Mouse (Mus musculus) neural tube, embryonic 12.5 days (tissue): Measurements from ENCODE around the gene Ube2q2. TPM values are rescaled to one million over a fixed set of nuclear protein-coding genes. Genes with fewer than 3 reads are reported as not detected.

Experiments
- ATAC-seq: fragments of 200-750 bp; cut with Nextera tagmentation; 2 replicates; pipeline ENCODE4 v1.8.0; 2017; ENCODE audit warnings: low read depth, mild to moderate bottlenecking, moderate TSS enrichment, moderate library complexity; ENCODE audit not compliant: low FRiP score
- H3K27ac ChIP-seq: fragments of 300-500 bp; sonication (generic); 2 replicates; pipeline ENCODE4 v1.5.1; 2016
- H3K27me3 ChIP-seq: fragments of 300-500 bp; sonication (generic); replicated peaks from 2 replicates; pipeline ENCODE4 v1.6.1; 2016; ENCODE audit warnings: mild to moderate bottlenecking
- H3K36me3 ChIP-seq: fragments of 300-500 bp; sonication (generic); 2 replicates; pipeline ENCODE4 v1.6.1; 2016; ENCODE audit warnings: mild to moderate bottlenecking
- H3K4me1 ChIP-seq: fragments of 300-500 bp; sonication (generic); 2 replicates; pipeline ENCODE4 v1.6.1; 2016
- H3K4me2 ChIP-seq: fragments of 300-500 bp; sonication (generic); replicated peaks from 2 replicates; pipeline ENCODE4 v1.6.1; 2016; ENCODE audit warnings: mild to moderate bottlenecking
- H3K4me3 ChIP-seq: fragments of 300-500 bp; sonication (generic); 2 replicates; pipeline ENCODE4 v1.5.1; 2016
- H3K9ac ChIP-seq: fragments of 300-500 bp; sonication (generic); 2 replicates; pipeline ENCODE4 v1.6.1; 2016; ENCODE audit warnings: mild to moderate bottlenecking
- H3K9me3 ChIP-seq: fragments of 300-500 bp; sonication (generic); 2 replicates; pipeline ENCODE4 v1.6.1; 2016; ENCODE audit warnings: mild to moderate bottlenecking
- WGBS: fragments of 180-500 bp; shearing (Covaris S2); methylation state at CpG from one replicate; pipeline ENCODE4 v1.1.7; 2016; 5-methylcytosine and 5-hydroxymethylcytosine counted together
- polyA plus RNA-seq: library from polyadenylated mRNA; unstranded; fragments of >200 nt; fragmentation: Nextera tagmentation; extraction: Ambion mirVana; gene quantifications from 2 replicates; pipeline ENCODE4 v1.2.1, GENCODE M21; 2016

The Ube2q2 gene
- polyA plus RNA-seq, 1 experiment from 2014 or later = 54.5 TPM

GRCm38 (mm10) chr9:55131851-55132250 is 16.8 kb upstream of the Ube2q2 start:
- ATAC-seq = no peak
- no peak overlapping the region for H3K4me2 ChIP-seq
- H3K9me3 ChIP-seq = no peaks in the 10 kb centered on the region
- no peak overlapping the region for H3K27ac ChIP-seq
- H3K4me3 ChIP-seq = no peak overlapping the region
- no peak overlapping the region for H3K9ac ChIP-seq
- H3K36me3 ChIP-seq = no peaks in the 10 kb centered on the region
- H3K27me3 ChIP-seq = no peaks in the 10 kb centered on the region
- no peaks in the 10 kb centered on the region for H3K4me1 ChIP-seq

GRCm38 (mm10) chr9:55136576-55136975 is 12.1 kb upstream of the Ube2q2 start:
- 53% methylated on average over 5 of the region's 5 CpGs for WGBS
- no peak for ATAC-seq

GRCm38 (mm10) chr9:55137112-55137511 is 11.5 kb upstream of the Ube2q2 start:
- no peak for ATAC-seq
- Histone ChIP-seq H3K9me3 (no peaks in the 10 kb centered on the region), H3K27me3 (no peaks in the 10 kb centered on the region), H3K9ac (no peak overlapping the region), H3K4me3 (no peak overlapping the region), H3K4me1 (no peaks in the 10 kb centered on the region), H3K4me2 (no peak overlapping the region), H3K36me3 (no peaks in the 10 kb centered on the region), H3K27ac (no peak overlapping the region)
- WGBS = 87% methylated on average over 4 of the region's 4 CpGs

More at GRCm38 (mm10) chr9:55136576-55136975, 12.1 kb upstream of the Ube2q2 start:
- Histone ChIP-seq H3K4me2 (no peak overlapping the region), H3K9me3 (no peaks in the 10 kb centered on the region), H3K4me3 (no peak overlapping the region), H3K9ac (no peak overlapping the region), H3K4me1 (no peaks in the 10 kb centered on the region), H3K36me3 (no peaks in the 10 kb centered on the region), H3K27me3 (no peaks in the 10 kb centered on the region), H3K27ac (no peak overlapping the region)

GRCm38 (mm10) chr9:55139958-55140357 is 8.7 kb upstream of the Ube2q2 start:
- WGBS = 83% methylated on average over 5 of the region's 5 CpGs
- H3K36me3 ChIP-seq = no peaks in the 10 kb centered on the region

GRCm38 (mm10) chr9:55149499-55150278 is 1.0 kb downstream of the Ube2q2 start:
- Histone ChIP-seq H3K36me3 (no peaks in the 10 kb centered on the region), H3K27ac (peak overlapping the region; percentile 77), H3K4me3 (peak overlapping the region; percentile 93), H3K4me2 (peak overlapping the region; percentile 71), H3K9me3 (no peaks in the 10 kb centered on the region), H3K27me3 (no peaks in the 10 kb centered on the region), H3K9ac (peak overlapping the region; percentile 96), H3K4me1 (peaks cover 18% of the 10 kb centered on the region)
- under 1% methylated on average over 89 of the region's 93 CpGs for WGBS
- peak; percentile 76 for ATAC-seq

More at GRCm38 (mm10) chr9:55139958-55140357, 8.7 kb upstream of the Ube2q2 start:
- no peak overlapping the region for H3K27ac ChIP-seq
- H3K4me2 ChIP-seq = no peak overlapping the region
- no peak overlapping the region for H3K4me3 ChIP-seq
- H3K9me3 ChIP-seq = no peaks in the 10 kb centered on the region
- no peaks in the 10 kb centered on the region for H3K27me3 ChIP-seq
- H3K4me1 ChIP-seq = no peaks in the 10 kb centered on the region
- H3K9ac ChIP-seq = no peak overlapping the region
- no peak for ATAC-seq

GRCm38 (mm10) chr9:55150279-55150726 is 1.6 kb downstream of the Ube2q2 start:
- Histone ChIP-seq H3K27me3 (no peaks in the 10 kb centered on the region), H3K9ac (peak overlapping the region; percentile 96), H3K4me3 (peak overlapping the region; percentile 93), H3K4me2 (peak overlapping the region; percentile 71), H3K36me3 (no peaks in the 10 kb centered on the region), H3K9me3 (no peaks in the 10 kb centered on the region), H3K4me1 (peaks cover 18% of the 10 kb centered on the region), H3K27ac (no peak overlapping the region)
- WGBS = 2% methylated on average over 13 of the region's 13 CpGs
- ATAC-seq = no peak

- no peaks in the 10 kb centered on the region for H3K9me3 ChIP-seq
- no peak for ATAC-seq
- no peak overlapping the region for H3K27ac ChIP-seq
- peak overlapping the region; percentile 71 for H3K4me2 ChIP-seq
- H3K4me3 ChIP-seq = peak overlapping the region; percentile 93; the same call in 1 of the 2 replicates
- H3K27me3 ChIP-seq = no peaks in the 10 kb centered on the region
- no peak overlapping the region for H3K9ac ChIP-seq
- H3K4me1 ChIP-seq = peaks cover 18% of the 10 kb centered on the region
- no peaks in the 10 kb centered on the region for H3K36me3 ChIP-seq
Observed at GRCm38 (mm10) chr9:55151096-55151495, 2.4 kb downstream of the Ube2q2 start.

GRCm38 (mm10) chr9:55152935-55153334 is 4.3 kb downstream of the Ube2q2 start:
- Histone ChIP-seq H3K36me3 (no peaks in the 10 kb centered on the region), H3K4me2 (no peak overlapping the region), H3K4me3 (no peak overlapping the region), H3K9ac (no peak overlapping the region), H3K27me3 (no peaks in the 10 kb centered on the region), H3K9me3 (no peaks in the 10 kb centered on the region), H3K27ac (no peak overlapping the region), H3K4me1 (peaks cover 18% of the 10 kb centered on the region)
- 74% methylated on average over 5 of the region's 5 CpGs for WGBS
- ATAC-seq = no peak

GRCm38 (mm10) chr9:55170655-55171412 is 22.2 kb downstream of the Ube2q2 start:
- Histone ChIP-seq H3K4me2 (no peak overlapping the region), H3K27me3 (no peaks in the 10 kb centered on the region), H3K9ac (no peak overlapping the region), H3K36me3 (peaks cover 19% of the 10 kb centered on the region; the same call in 1 of the 2 replicates), H3K4me1 (no peaks in the 10 kb centered on the region), H3K27ac (no peak overlapping the region), H3K9me3 (no peaks in the 10 kb centered on the region), H3K4me3 (no peak overlapping the region)
- no peak for ATAC-seq
- 91% methylated on average over 7 of the region's 7 CpGs for WGBS

- ATAC-seq = no peak
- Histone ChIP-seq H3K4me1 (no peaks in the 10 kb centered on the region), H3K27me3 (no peaks in the 10 kb centered on the region), H3K4me2 (no peak overlapping the region), H3K9me3 (no peaks in the 10 kb centered on the region), H3K27ac (no peak overlapping the region), H3K4me3 (no peak overlapping the region), H3K36me3 (peaks cover 16% of the 10 kb centered on the region; the same call in 1 of the 2 replicates), H3K9ac (no peak overlapping the region)
- WGBS = 100% methylated on average over 1 of the region's 1 CpGs
Observed at GRCm38 (mm10) chr9:55172195-55172685, 23.6 kb downstream of the Ube2q2 start.

GRCm38 (mm10) chr9:55174235-55174634 is 25.6 kb downstream of the Ube2q2 start:
- Histone ChIP-seq H3K36me3 (peaks cover 10% of the 10 kb centered on the region; the same call in 1 of the 2 replicates), H3K27ac (no peak overlapping the region), H3K4me2 (no peak overlapping the region), H3K9ac (no peak overlapping the region), H3K4me3 (no peak overlapping the region), H3K4me1 (no peaks in the 10 kb centered on the region), H3K9me3 (no peaks in the 10 kb centered on the region), H3K27me3 (no peaks in the 10 kb centered on the region)
- 90% methylated on average over 2 of the region's 2 CpGs for WGBS
- no peak for ATAC-seq

- Histone ChIP-seq H3K4me2 (no peak overlapping the region), H3K27ac (no peak overlapping the region), H3K27me3 (no peaks in the 10 kb centered on the region), H3K4me1 (no peaks in the 10 kb centered on the region), H3K9me3 (no peaks in the 10 kb centered on the region), H3K4me3 (no peak overlapping the region), H3K9ac (no peak overlapping the region), H3K36me3 (peaks cover 22% of the 10 kb centered on the region; the same call in 1 of the 2 replicates)
- 97% methylated on average over 3 of the region's 3 CpGs for WGBS
- no peak for ATAC-seq
Observed at GRCm38 (mm10) chr9:55195876-55196275, 47.2 kb downstream of the Ube2q2 start.
